11 mouse cellular contexts compared by ENCODE assay signal in the genomic region with DNA sequence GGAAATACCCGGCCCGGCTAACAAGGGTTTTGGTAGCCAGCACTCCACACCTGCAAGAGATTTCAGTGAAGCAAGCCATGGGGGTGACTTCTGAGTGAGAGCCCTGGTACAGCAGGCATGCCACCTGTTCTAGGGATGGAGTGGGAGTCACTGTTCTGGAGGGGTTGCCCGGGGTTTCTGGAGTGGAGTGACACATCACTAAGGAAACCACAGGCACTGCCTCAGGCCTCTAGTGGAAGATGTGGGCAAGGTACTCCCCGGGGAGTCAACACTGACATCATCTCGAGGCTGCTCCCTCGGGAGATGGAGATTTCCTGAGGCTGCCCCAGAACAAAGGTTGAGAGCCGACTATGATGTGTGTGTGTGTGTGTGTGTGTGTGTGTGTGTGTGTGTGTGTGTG. TPM values are rescaled to one million over a fixed set of nuclear protein-coding genes. Genes with fewer than 3 reads are reported as not detected.
DNase-seq lines count a peak whose midpoint lies in the region.
"Had no signal": no experiment of that assay in that cellular context is flagged by ENCODE, and none has a peak within 500 bp of the region (broad histone marks: within the 10 kb centered on the region; RNA-seq: fewer than 3 reads in every experiment).

No protein-coding gene starts in this region.

- DNase-seq in kidney, postnatal 10 days, result peak; percentile 14
- no peak for DNase-seq in kidney, postnatal 36 days
- peak; percentile 54 to 80 for DNase-seq in frontal cortex, postnatal 10 days (ENCODE audit: low spot score in 2 of 2)
- DNase-seq in left cerebral cortex, postnatal 25 days (ENCODE audit: low spot score in 2 of 2), result peak; percentile 47 to 82
- peak; percentile 63 for DNase-seq in right cerebral cortex, postnatal 36 days (ENCODE audit: low spot score in 2 of 2)
- no peak for DNase-seq in adrenal gland, adult 2 months
- no peak for DNase-seq in embryo, embryonic 10.5 days (ENCODE audit: low spot score)
- no peak for DNase-seq in kidney, postnatal 25 days

- intact Hi-C loops in left cerebral cortex, postnatal 25 days (cut with DNase I), result no loop called here

RNA-seq across cellular contexts. Expression of a gene that starts 3.4 kb away (rescaled TPM):
- 10 to 100 TPM; 18.8 to 21.1 TPM for total RNA-seq in left cerebral cortex, postnatal 25 days (2021)
- total RNA-seq in adrenal gland, adult 2 months (2021), result under 1 TPM; 0.75 to 0.90 TPM
- 1.0 and 1.5 TPM in 2 replicates for polyA plus RNA-seq in adrenal gland, adult 2 months (2012; rRNA removed)
- total RNA-seq: MEL had no signal

RNA-seq across cellular contexts. Expression of a gene that starts 4.9 kb away (rescaled TPM):
- 10 to 100 TPM; 46.5 to 48.0 TPM for total RNA-seq in left cerebral cortex, postnatal 25 days (2021)
- 10 to 100 TPM; 37.3 to 43.0 TPM for total RNA-seq in adrenal gland, adult 2 months (2021)
- polyA plus RNA-seq in adrenal gland, adult 2 months (2012; rRNA removed), result 25.3 and 28.5 TPM in 2 replicates

RNA-seq across cellular contexts. Expression of a gene that starts 25.0 kb away (rescaled TPM):
- not detected for total RNA-seq in left cerebral cortex, postnatal 25 days (2021)
- total RNA-seq in adrenal gland, adult 2 months (2021), result not detected
- not detected in 2 replicates for polyA plus RNA-seq in adrenal gland, adult 2 months (2012; rRNA removed)
- total RNA-seq: layer of hippocampus, postnatal 25 days; MEL had no signal
- polyA plus RNA-seq: embryonic facial prominence, embryonic 13.5 days had no signal

RNA-seq across cellular contexts. Expression of a gene that starts 50.4 kb away (rescaled TPM):
- not detected for total RNA-seq in left cerebral cortex, postnatal 25 days (2021)
- not detected for total RNA-seq in adrenal gland, adult 2 months (2021)
- not detected in 2 replicates for polyA plus RNA-seq in adrenal gland, adult 2 months (2012; rRNA removed)
- total RNA-seq: MEL had no signal
- polyA plus RNA-seq: embryonic facial prominence, embryonic 13.5 days had no signal

RNA-seq across cellular contexts. Expression of a gene that starts 50.5 kb away (rescaled TPM):
- total RNA-seq in left cerebral cortex, postnatal 25 days (2021), result 1 to 10 TPM; 4.0 to 4.2 TPM
- not detected for total RNA-seq in adrenal gland, adult 2 months (2021)
- polyA plus RNA-seq in adrenal gland, adult 2 months (2012; rRNA removed), result not detected in 2 replicates
- total RNA-seq: MEL had no signal
- polyA plus RNA-seq: embryonic facial prominence, embryonic 13.5 days had no signal

Comparison
In these comparisons a context has a peak if more than half of its experiments do, and no peak if none do; other contexts are left out.
1. DNase-seq: peak in kidney, postnatal 10 days (single experiment), frontal cortex, postnatal 10 days (2 of 2), left cerebral cortex, postnatal 25 days (2 of 2) and right cerebral cortex, postnatal 36 days (2 of 2); none in kidney, postnatal 36 days (0 of 2), adrenal gland, adult 2 months (single experiment), embryo, embryonic 10.5 days (single experiment) and kidney, postnatal 25 days (0 of 2).
2. RNA of a gene that starts 3.4 kb away (total RNA-seq): 18.8 to 21.1 TPM in left cerebral cortex, postnatal 25 days; 0.75 to 0.90 TPM in adrenal gland, adult 2 months; every median in the first group is over 10 times any median in the second.